Mouse (Mus musculus) forebrain, embryonic 12.5 days (tissue): Measurements from ENCODE around the gene Gm37596. TPM values are rescaled to one million over a fixed set of nuclear protein-coding genes. Genes with fewer than 3 reads are reported as not detected.
"Not testable (repeated sequence)": the region's sequence is repeated elsewhere in the genome, so short reads cannot be mapped to it uniquely, and the experiment has no call there.

ENCODE experiments used
- ATAC-seq: fragments of 200-750 bp; cut with Nextera tagmentation; 2 replicates; pipeline ENCODE4 v1.8.0; 2017; ENCODE audit warnings: moderate TSS enrichment; ENCODE audit not compliant: low FRiP score
- H3K27ac ChIP-seq: fragments of 300-500 bp; sonication (generic); 2 replicates; pipeline ENCODE4 v1.5.1; 2016; ENCODE audit warnings: mild to moderate bottlenecking
- H3K27me3 ChIP-seq: fragments of 300-500 bp; sonication (generic); 2 replicates; pipeline ENCODE4 v1.6.1; 2016; ENCODE audit warnings: mild to moderate bottlenecking
- H3K36me3 ChIP-seq: fragments of 300-500 bp; sonication (generic); replicated peaks from 2 replicates; pipeline ENCODE4 v1.6.1; 2016; ENCODE audit warnings: mild to moderate bottlenecking
- H3K4me1 ChIP-seq: fragments of 300-500 bp; sonication (generic); 2 replicates; pipeline ENCODE4 v1.6.1; 2016
- H3K4me2 ChIP-seq: fragments of 300-500 bp; sonication (generic); 2 replicates; pipeline ENCODE4 v1.6.1; 2016; ENCODE audit warnings: mild to moderate bottlenecking, moderate library complexity
- H3K4me3 ChIP-seq: fragments of 300-500 bp; sonication (generic); replicated peaks from 2 replicates; pipeline ENCODE4 v1.5.1; 2016; ENCODE audit warnings: mild to moderate bottlenecking
- H3K9ac ChIP-seq: fragments of 300-500 bp; sonication (generic); 2 replicates; pipeline ENCODE4 v1.6.1; 2016; ENCODE audit warnings: mild to moderate bottlenecking
- H3K9me3 ChIP-seq: fragments of 300-500 bp; sonication (generic); 2 replicates; pipeline ENCODE4 v1.6.1; 2016
- WGBS: fragments of 180-500 bp; shearing (Covaris S2); methylation state at CpG from one replicate; pipeline ENCODE4 v1.1.7; 2016; 5-methylcytosine and 5-hydroxymethylcytosine counted together
- polyA plus RNA-seq: library from polyadenylated mRNA; unstranded; fragments of >200 nt; fragmentation: Nextera tagmentation; extraction: Ambion mirVana; gene quantifications from 2 replicates; pipeline ENCODE4 v1.2.1, GENCODE M21; 2016

Gene Gm37596
- polyA plus RNA-seq: not detected in 2 replicates

DNA sequence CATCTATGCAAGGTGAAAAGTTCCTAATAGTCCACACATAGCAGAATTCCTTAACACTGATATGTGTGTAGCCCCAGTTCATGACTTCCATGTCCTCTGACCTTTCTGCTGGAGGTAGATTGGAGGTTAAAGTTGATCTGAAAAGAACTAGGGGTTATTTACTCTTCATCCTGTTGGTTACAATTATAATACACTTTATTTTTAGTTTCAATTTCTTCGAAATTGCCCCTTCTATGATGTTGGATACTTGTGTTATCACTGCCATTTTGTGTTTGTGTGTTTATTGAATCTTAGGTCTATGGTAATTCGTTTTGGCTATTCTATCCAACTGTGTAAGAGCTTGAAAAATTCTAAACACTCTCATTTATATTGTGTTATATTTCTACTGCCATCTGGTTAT lies at the start of gene Gm37596:
Gene Gm37596, minus strand, starts transcription at position 101 of the 400 bp plus-strand sequence.
- H3K27me3 ChIP-seq, H3K4me3 ChIP-seq, H3K9ac ChIP-seq, H3K36me3 ChIP-seq, H3K4me2 ChIP-seq, H3K27ac ChIP-seq, H3K4me1 ChIP-seq, H3K9me3 ChIP-seq, ATAC-seq: not testable (repeated sequence)
- 68% methylated on average over 1 of the region's 2 CpGs for WGBS

- H3K4me1 ChIP-seq, H3K27me3 ChIP-seq, H3K4me3 ChIP-seq, H3K4me2 ChIP-seq, H3K36me3 ChIP-seq, ATAC-seq, H3K9ac ChIP-seq, H3K9me3 ChIP-seq, H3K27ac ChIP-seq: not testable (repeated sequence)
- 88% methylated on average over 2 of the region's 2 CpGs for WGBS
Observed at GRCm38 (mm10) chr3:93708969-93709637, 16.2 kb upstream of the Gm37596 start.

- H3K4me3 ChIP-seq, ATAC-seq, H3K4me2 ChIP-seq, H3K36me3 ChIP-seq, H3K9ac ChIP-seq, H3K27ac ChIP-seq, H3K27me3 ChIP-seq, H3K9me3 ChIP-seq, H3K4me1 ChIP-seq: not testable (repeated sequence)
- 92% methylated on average over 3 of the region's 4 CpGs for WGBS
Observed at GRCm38 (mm10) chr3:93676210-93676609, 16.7 kb downstream of the Gm37596 start, which contains the start of gene Tdpoz1. TSS of gene Tdpoz1 (minus strand) at chr3:93676310.

DNA sequence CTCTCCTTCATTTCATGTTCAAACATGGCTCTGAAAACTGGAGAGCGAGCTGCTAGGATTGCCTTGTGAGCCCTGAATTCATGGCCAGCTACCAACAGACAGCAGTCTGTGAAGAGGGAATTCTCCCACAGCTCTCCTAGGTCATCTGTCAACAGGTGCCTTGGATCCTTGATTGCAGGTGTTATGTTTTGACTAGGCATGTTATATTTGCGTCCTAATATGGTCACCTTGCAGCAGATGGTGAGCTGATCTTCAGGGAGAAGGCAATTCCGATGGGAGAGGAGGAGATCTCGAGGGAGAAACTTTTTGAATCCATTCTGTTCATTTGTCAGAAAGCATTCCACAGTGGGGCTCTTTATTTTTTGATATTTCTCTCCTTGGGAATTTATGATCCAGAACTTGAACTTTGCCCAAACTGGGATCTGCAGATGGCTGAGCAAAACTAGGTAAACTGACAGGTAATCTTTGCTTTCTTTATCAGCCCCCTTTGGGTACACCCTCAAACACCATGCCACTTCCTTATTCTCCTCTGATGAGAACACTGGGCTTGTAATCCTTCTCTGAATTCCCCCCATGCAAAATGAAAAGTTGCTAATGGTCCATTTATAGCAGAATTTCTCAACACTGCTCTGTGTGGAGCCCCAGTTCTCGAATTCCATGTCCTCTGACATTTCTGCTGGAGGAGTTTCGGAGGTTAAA lies 21.9 kb downstream of the Gm37596 start:
- H3K9ac ChIP-seq, H3K27me3 ChIP-seq, H3K4me3 ChIP-seq, H3K4me2 ChIP-seq, H3K27ac ChIP-seq, H3K4me1 ChIP-seq, H3K36me3 ChIP-seq, H3K9me3 ChIP-seq, ATAC-seq: not testable (repeated sequence)
- WGBS: 79% methylated on average over 5 of the region's 6 CpGs

DNA sequence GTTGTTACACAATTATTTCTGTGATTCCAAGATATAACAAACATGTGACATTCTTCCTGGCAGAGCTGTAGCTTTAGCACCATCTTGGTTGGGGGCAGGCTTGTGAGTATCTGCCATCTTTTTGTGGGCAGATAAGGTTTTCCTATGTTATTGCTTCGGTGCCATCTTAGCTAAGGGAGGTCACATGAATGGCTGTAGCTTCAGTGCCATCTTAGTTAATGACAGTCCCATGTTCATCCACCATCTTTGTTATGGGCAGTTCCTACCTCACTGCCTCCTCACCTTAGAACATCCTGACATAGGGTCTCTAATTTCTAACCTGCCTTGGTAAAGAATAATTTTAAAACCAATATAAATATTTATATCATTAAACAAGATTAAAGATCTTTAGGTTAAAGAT lies 38.6 kb downstream of the Gm37596 start:
- no peaks in the 10 kb centered on the region for H3K27me3 ChIP-seq
- H3K4me1 ChIP-seq: no peaks in the 10 kb centered on the region
- H3K4me2 ChIP-seq: no peak overlapping the region
- no peak overlapping the region for H3K4me3 ChIP-seq
- ATAC-seq: no peak
- no peak overlapping the region for H3K27ac ChIP-seq
- H3K9ac ChIP-seq: no peak overlapping the region
- WGBS: 79% methylated on average over 1 of the region's 1 CpGs
- no peaks in the 10 kb centered on the region for H3K36me3 ChIP-seq
- no peaks in the 10 kb centered on the region for H3K9me3 ChIP-seq

DNA sequence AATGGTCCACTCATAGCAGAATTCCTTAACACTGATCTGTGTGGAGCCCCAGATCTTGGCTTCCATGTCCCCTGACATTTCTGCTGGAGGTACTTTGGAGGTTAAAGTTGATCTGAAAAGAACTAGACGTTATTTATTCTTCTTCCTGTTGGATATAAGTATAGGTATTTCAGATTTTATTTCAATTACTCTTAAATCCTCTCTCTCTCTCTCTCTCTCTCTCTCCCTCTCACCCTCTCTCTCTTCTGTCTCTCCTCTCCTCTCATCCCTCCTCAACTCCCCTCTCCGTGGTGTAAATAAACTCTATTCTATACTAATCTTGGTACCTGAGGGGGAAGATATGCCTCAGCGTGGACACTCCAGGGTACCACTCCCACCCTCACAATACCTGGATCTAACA lies 40.3 kb downstream of the Gm37596 start, which contains the start of gene Tdpoz2:
Gene Tdpoz2, minus strand, starts transcription at position 101 of the 400 bp plus-strand sequence.
- Histone ChIP-seq H3K36me3 (no peaks in the 10 kb centered on the region), H3K27me3 (no peaks in the 10 kb centered on the region), H3K27ac (no peak within 1 kb of the TSS), H3K9me3 (no peaks in the 10 kb centered on the region), H3K9ac (no peak within 1 kb of the TSS), H3K4me1 (no peaks in the 10 kb centered on the region), H3K4me2 (no peak within 1 kb of the TSS), H3K4me3 (no peak within 1 kb of the TSS)
- no peak for ATAC-seq
- WGBS: 80% methylated on average over 3 of the region's 3 CpGs

Other genes starting within 250 kb of the Gm37596 start
- not detected in 2 replicates for gene Tchhl1, start 224.3 kb downstream of the Gm37596 start, polyA plus RNA-seq
- 251 and 342 TPM in 2 replicates for gene S100a11, start 172.6 kb downstream of the Gm37596 start, polyA plus RNA-seq
- 108 and 148 TPM in 2 replicates for gene S100a10, start 138.0 kb downstream of the Gm37596 start, polyA plus RNA-seq
- not detected in 2 replicates for gene Tdpoz2, start 40.4 kb downstream of the Gm37596 start, polyA plus RNA-seq
- not detected in 2 replicates for gene Tdpoz1, start 16.8 kb downstream of the Gm37596 start, polyA plus RNA-seq
- not detected in 2 replicates for gene Gm5773, start 79.9 kb upstream of the Gm37596 start, polyA plus RNA-seq
- gene Tdpoz4, start 103.3 kb upstream of the Gm37596 start, polyA plus RNA-seq: not detected in 2 replicates
- gene Tdpoz3, start 132.9 kb upstream of the Gm37596 start, polyA plus RNA-seq: not detected in 2 replicates